ENCODE assay signal across 16 mouse cellular contexts in the genomic region with DNA sequence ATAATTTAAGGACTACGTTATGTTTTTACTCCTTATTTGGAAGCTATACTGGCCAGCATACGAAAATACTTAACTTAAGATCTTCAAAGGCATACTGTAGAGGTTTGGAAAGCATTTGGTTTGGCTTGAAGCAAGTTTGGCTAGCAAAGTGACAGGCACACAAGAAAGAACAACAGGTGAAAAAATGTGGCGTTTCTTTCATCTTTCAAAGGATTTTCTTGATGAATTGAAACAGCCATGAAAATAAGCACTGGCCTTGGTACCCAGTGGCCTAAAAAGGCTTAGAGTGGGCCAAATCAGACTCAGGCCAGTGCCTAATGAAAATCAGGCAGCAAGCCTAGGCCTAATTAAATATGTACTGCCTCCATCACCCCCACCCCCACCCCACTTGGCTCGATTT.
DNase-seq lines count a peak whose midpoint lies in the region; ATAC-seq and TF ChIP-seq lines count a peak whose summit lies in the region.
"Had no signal": no experiment of that assay in that cellular context is flagged by ENCODE, and none has a peak within 500 bp of the region (broad histone marks: within the 10 kb centered on the region; RNA-seq: fewer than 3 reads in every experiment).

No protein-coding gene starts in this region.

- H3K27ac ChIP-seq in intestine, embryonic 14.5 days (ENCODE audit: low read depth): peak overlapping the region; percentile 11; the same call in 1 of the 2 replicates
- no peak overlapping the region for H3K27ac ChIP-seq in intestine, embryonic 15.5 days
- peak overlapping the region; percentile 65; the same call in 1 of the 2 replicates for H3K27ac ChIP-seq in lung, postnatal 0 days (ENCODE audit: low read length)
- H3K27ac ChIP-seq: hindbrain, embryonic 15.5 days; midbrain, embryonic 12.5 days had no signal

- TF ChIP-seq CTCF in lung, postnatal 0 days (IDR thresholded peaks at IDR 0.05): no peak

- no peak for DNase-seq in frontal cortex, postnatal 25 days (ENCODE audit: low spot score in 2 of 2)
- DNase-seq in intestine, embryonic 14.5 days (ENCODE audit: low spot score): no peak
- DNase-seq in lung, postnatal 0 days (ENCODE audit: low spot score): no peak
- DNase-seq in lung, postnatal 4 days: no peak
- peak; percentile 19 to 71 for DNase-seq in layer of hippocampus, postnatal 14 days (ENCODE audit: low spot score in 2 of 2)
- DNase-seq in urinary bladder, adult 2 months (ENCODE audit: low spot score): no peak
- DNase-seq: adrenal gland, adult 8-10 months; B cell, adult 2 months; cerebellum, postnatal 10 days; kidney, adult 9 months; liver; right cerebral cortex, postnatal 4 days had no signal

- no peak overlapping the region for H3K4me2 ChIP-seq in intestine, embryonic 14.5 days (ENCODE audit: low read length)
- H3K4me2 ChIP-seq in intestine, embryonic 15.5 days (replicated peaks): no peak overlapping the region
- no peak overlapping the region for H3K4me2 ChIP-seq in lung, postnatal 0 days (replicated peaks; ENCODE audit: low read depth, low read length)
- H3K4me2 ChIP-seq: hindbrain, embryonic 15.5 days; midbrain, embryonic 12.5 days had no signal

- no peaks in the 10 kb centered on the region for H3K36me3 ChIP-seq in intestine, embryonic 14.5 days (ENCODE audit: control insufficient read depth, insufficient read depth, low read length)
- no peaks in the 10 kb centered on the region for H3K36me3 ChIP-seq in intestine, embryonic 15.5 days
- H3K36me3 ChIP-seq in lung, postnatal 0 days (ENCODE audit: insufficient read depth, low read length): no peaks in the 10 kb centered on the region
- H3K36me3 ChIP-seq: hindbrain, embryonic 15.5 days; midbrain, embryonic 12.5 days had no signal

- ATAC-seq in frontal cortex, adult (ENCODE audit: low TSS enrichment): peak; percentile 57
- no peak for ATAC-seq in intestine, embryonic 14.5 days (replicated peaks; ENCODE audit: low FRiP score, low TSS enrichment, low read depth)
- no peak for ATAC-seq in intestine, embryonic 15.5 days
- no peak for ATAC-seq in lung, postnatal 0 days

- WGBS in intestine, embryonic 14.5 days: 56% methylated on average over 4 of the region's 4 CpGs
- WGBS in intestine, embryonic 15.5 days: 55% methylated on average over 4 of the region's 4 CpGs
- 42% methylated on average over 4 of the region's 4 CpGs for WGBS in lung, postnatal 0 days

- no peaks in the 10 kb centered on the region for H3K9me3 ChIP-seq in intestine, embryonic 14.5 days (ENCODE audit: control insufficient read depth, low read length)
- H3K9me3 ChIP-seq in intestine, embryonic 15.5 days: no peaks in the 10 kb centered on the region
- no peaks in the 10 kb centered on the region for H3K9me3 ChIP-seq in lung, postnatal 0 days (ENCODE audit: low read length)
- H3K9me3 ChIP-seq: hindbrain, embryonic 15.5 days; midbrain, embryonic 12.5 days had no signal

- H3K9ac ChIP-seq in intestine, embryonic 14.5 days (ENCODE audit: low read length): no peak overlapping the region
- H3K9ac ChIP-seq in intestine, embryonic 15.5 days: no peak overlapping the region
- H3K9ac ChIP-seq in lung, postnatal 0 days (replicated peaks; ENCODE audit: low read depth): no peak overlapping the region
- H3K9ac ChIP-seq: hindbrain, embryonic 15.5 days; midbrain, embryonic 12.5 days had no signal

- H3K4me3 ChIP-seq in intestine, embryonic 14.5 days (ENCODE audit: low read depth, low read length): no peak overlapping the region
- H3K4me3 ChIP-seq in intestine, embryonic 15.5 days (replicated peaks): no peak overlapping the region
- H3K4me3 ChIP-seq in lung, postnatal 0 days (ENCODE audit: low read depth, low read length): no peak overlapping the region
- H3K4me3 ChIP-seq: hindbrain, embryonic 15.5 days; midbrain, embryonic 12.5 days had no signal

- H3K27me3 ChIP-seq in intestine, embryonic 14.5 days (replicated peaks; ENCODE audit: control insufficient read depth, insufficient read depth, low read length): no peaks in the 10 kb centered on the region
- H3K27me3 ChIP-seq in intestine, embryonic 15.5 days (replicated peaks): no peaks in the 10 kb centered on the region
- no peaks in the 10 kb centered on the region for H3K27me3 ChIP-seq in lung, postnatal 0 days (replicated peaks; ENCODE audit: insufficient read depth, low read length)
- H3K27me3 ChIP-seq: hindbrain, embryonic 15.5 days; midbrain, embryonic 12.5 days had no signal

- H3K4me1 ChIP-seq in intestine, embryonic 14.5 days (replicated peaks; ENCODE audit: control insufficient read depth, insufficient read depth, low read length): peaks cover 7% of the 10 kb centered on the region
- H3K4me1 ChIP-seq in intestine, embryonic 15.5 days (replicated peaks): 0 out of 2 replicates have a peak, but pooled peaks cover 2% of the 10 kb centered on the region
- H3K4me1 ChIP-seq in lung, postnatal 0 days (ENCODE audit: insufficient read depth, low read depth, low read length): no peaks in the 10 kb centered on the region
- H3K4me1 ChIP-seq: hindbrain, embryonic 15.5 days; midbrain, embryonic 12.5 days had no signal

- TF ChIP-seq EP300 in lung, postnatal 0 days (IDR thresholded peaks at IDR 0.05): no peak

Comparison
In these comparisons a context has a peak if more than half of its experiments do, and no peak if none do; other contexts are left out.
1. DNase-seq: peak in layer of hippocampus, postnatal 14 days (2 of 2); none in frontal cortex, postnatal 25 days (0 of 2), intestine, embryonic 14.5 days (single experiment), lung, postnatal 0 days (single experiment), lung, postnatal 4 days (0 of 2) and urinary bladder, adult 2 months (single experiment).